Comparison of ENCODE assay signal across 27 mouse cellular contexts in genomic region chr4:27945768-27946167, GRCm38 (mm10).
"Had no signal": no experiment of that assay in that cellular context is flagged by ENCODE, and none has a peak within 500 bp of the region (broad histone marks: within the 10 kb centered on the region; RNA-seq: fewer than 3 reads in every experiment).

No protein-coding gene starts in this region.

- H3K4me2 ChIP-seq: heart, embryonic 11.5 days; heart, embryonic 13.5 days; heart, embryonic 15.5 days; hindbrain, embryonic 14.5 days; kidney, embryonic 15.5 days; limb, embryonic 13.5 days; limb, embryonic 15.5 days; liver, embryonic 12.5 days had no signal

- H3K9ac ChIP-seq: heart, embryonic 13.5 days; heart, embryonic 15.5 days; hindbrain, embryonic 14.5 days; kidney, embryonic 15.5 days; limb, embryonic 13.5 days; limb, embryonic 15.5 days; liver, embryonic 12.5 days; liver, embryonic 14.5 days had no signal

- H3K9me3 ChIP-seq: heart, embryonic 13.5 days; heart, embryonic 15.5 days; kidney, embryonic 15.5 days; limb, embryonic 13.5 days; limb, embryonic 15.5 days; liver, embryonic 12.5 days had no signal

- H3K27me3 ChIP-seq: heart, embryonic 13.5 days; heart, embryonic 15.5 days; kidney, embryonic 15.5 days; limb, embryonic 13.5 days; limb, embryonic 15.5 days; liver, embryonic 12.5 days had no signal

- ATAC-seq: hindbrain, postnatal 0 days; intestine, embryonic 16.5 days; liver, embryonic 12.5 days had no signal

- H3K4me1 ChIP-seq: heart, embryonic 13.5 days; heart, embryonic 15.5 days; kidney, embryonic 15.5 days; limb, embryonic 13.5 days; limb, embryonic 15.5 days; liver, embryonic 12.5 days had no signal

- H3K27ac ChIP-seq: gastrocnemius, adult 2 months; heart, adult 2 months; heart, embryonic 13.5 days; heart, embryonic 15.5 days; hindbrain, embryonic 14.5 days; hindbrain, postnatal 0 days; kidney, embryonic 15.5 days; kidney, postnatal 0 days; limb, embryonic 13.5 days; limb, embryonic 15.5 days; liver, embryonic 12.5 days; liver, embryonic 14.5 days had no signal

- H3K4me3 ChIP-seq: gastrocnemius, adult 2 months; heart, adult 2 months; heart, embryonic 13.5 days; heart, embryonic 15.5 days; kidney, embryonic 15.5 days; limb, embryonic 13.5 days; limb, embryonic 15.5 days; liver, embryonic 12.5 days had no signal

- H3K36me3 ChIP-seq: heart, embryonic 13.5 days; heart, embryonic 15.5 days; kidney, embryonic 15.5 days; limb, embryonic 13.5 days; limb, embryonic 15.5 days; liver, embryonic 12.5 days had no signal

- DNase-seq: gastrocnemius, adult 2 months; gastrocnemius, postnatal 10 days; gastrocnemius, postnatal 25 days; heart, adult 11 months; heart, adult 2 months; heart, postnatal 14 days; heart, postnatal 36 days; kidney, adult 11 months; kidney, adult 2 months; kidney, adult 9 months; kidney, postnatal 14 days; kidney, postnatal 36 days; layer of hippocampus, adult 9-11 months; layer of hippocampus, postnatal 36 days; left cerebral cortex, postnatal 4 days had no signal
